Mouse (Mus musculus) gastrocnemius, adult 8-10 months (tissue): ENCODE measurements around the gene Erc2. TPM values are rescaled to one million over a fixed set of nuclear protein-coding genes. Genes with fewer than 3 reads are reported as not detected.

Source experiments
- DNase-seq, 2 experiments: peaks; one replicate each; pipeline ENCODE4 v3.0.0; 2022; ENCODE audit warnings: low spot score in 2 of 2
- total RNA-seq, 4 experiments: library from RNA; stranded (reverse); gene quantifications; 2 replicates each; pipeline ENCODE4 v1.2.4; 2022

The Erc2 gene
- total RNA-seq, 4 experiments from 2014 or later: 0.19 to 0.70 (median 0.36) TPM; not detected in 1

- DNase-seq: no peak
Observed at GRCm38 (mm10) chr14:27775367-27775766, 153.1 kb downstream of the Erc2 start.

- no peak for DNase-seq
Observed at GRCm38 (mm10) chr14:27778503-27778902, 156.3 kb downstream of the Erc2 start.

DNA sequence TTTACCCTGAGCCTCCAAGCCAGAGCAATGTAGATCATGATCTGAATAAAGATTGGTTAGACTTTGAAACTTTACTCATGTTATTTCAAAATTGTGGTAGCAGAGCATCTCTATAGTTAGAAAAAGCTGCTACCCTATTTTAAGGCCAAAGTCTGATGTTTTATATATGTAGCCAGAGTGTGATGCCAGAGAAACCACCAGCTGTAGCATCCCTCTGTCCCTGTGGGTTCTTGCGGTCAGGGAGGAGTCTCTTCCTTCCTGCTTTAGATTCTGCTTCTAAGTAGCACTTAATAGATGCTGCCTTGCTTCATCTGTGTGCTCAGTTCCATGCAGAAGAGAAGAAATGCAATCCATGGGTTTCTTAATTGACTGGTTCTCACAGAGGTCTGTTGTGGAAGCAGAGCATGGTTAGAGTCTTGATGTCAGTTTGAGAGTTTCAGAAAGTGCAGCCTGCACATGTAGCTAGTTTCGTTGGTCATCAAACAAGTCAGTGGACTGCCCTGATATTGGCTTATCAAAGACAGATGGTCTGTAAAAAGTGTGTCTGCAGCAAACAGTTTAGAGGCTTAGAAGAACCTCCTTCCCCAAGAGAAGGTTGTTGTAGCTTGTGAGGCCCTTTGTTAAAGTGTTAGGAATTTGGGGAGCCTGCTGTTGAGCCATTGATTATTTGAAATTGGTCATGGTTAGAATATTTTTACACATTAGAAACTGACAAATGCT is 156.9 kb downstream of the Erc2 start:
- DNase-seq: no peak

DNA sequence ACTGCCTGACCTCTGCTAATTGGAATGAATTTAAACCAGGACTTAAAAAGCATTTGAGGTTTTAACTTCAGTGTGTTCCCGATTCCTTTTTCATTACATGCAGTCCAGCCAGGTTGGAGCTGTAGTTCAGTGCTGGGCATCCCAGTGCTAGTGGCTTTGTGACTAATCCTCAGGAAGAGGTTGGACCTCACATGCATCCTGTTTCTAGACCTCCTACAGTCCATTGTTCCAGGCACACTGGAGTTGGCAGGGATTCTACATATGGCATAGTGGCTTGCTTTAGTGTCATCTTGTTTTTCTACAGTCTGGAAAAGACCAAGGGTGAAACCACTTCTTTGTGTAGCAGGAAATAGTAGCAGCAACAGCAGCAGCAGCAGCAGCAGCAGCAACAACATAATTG is 159.0 kb downstream of the Erc2 start:
- no peak for DNase-seq

DNA sequence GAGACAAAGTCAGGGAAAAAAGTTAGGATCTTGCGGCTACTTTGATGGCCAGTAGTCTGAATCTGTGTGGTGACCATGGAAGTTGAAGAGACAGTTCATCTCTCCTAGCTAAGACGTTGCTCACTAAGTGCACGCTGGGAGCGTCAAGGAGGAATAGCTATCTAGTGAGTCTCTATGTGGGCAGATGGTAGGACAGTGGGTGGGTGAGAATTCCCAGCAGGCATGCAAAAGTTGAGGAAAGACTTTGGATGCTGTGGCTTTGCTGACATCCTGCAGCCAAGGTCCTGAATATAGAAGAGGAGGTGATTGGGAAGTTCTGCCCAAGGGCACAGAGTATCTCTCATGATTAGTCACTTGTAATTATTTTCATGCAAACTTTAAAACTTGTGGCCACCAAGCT is 162.6 kb downstream of the Erc2 start:
- no peak for DNase-seq

GRCm38 (mm10) chr14:27785562-27785961 is 163.3 kb downstream of the Erc2 start:
- DNase-seq: no peak

- DNase-seq: no peak
Observed at GRCm38 (mm10) chr14:27789066-27789898, 167.1 kb downstream of the Erc2 start.

GRCm38 (mm10) chr14:27798184-27798934 is 176.1 kb downstream of the Erc2 start:
- DNase-seq: no peak

DNA sequence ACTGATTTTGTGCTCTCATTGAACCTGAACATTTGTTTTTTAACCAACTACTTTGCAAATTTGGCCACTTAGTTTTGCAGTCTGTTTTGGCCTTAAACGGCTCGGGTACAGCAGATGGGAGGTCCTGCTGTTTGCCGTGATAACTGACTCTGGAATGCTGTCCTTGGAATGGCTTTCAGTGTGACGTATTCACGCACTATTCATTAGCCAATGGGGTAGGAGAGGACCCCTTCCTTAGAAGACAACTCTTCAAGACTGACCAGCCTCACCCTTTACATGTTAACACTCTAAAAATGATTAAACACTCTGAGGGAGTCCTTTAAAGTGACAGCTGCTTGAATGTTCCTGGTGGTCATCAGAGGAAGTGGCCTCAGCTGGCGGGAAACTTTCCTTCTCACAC is 178.5 kb downstream of the Erc2 start:
- DNase-seq: no peak

DNA sequence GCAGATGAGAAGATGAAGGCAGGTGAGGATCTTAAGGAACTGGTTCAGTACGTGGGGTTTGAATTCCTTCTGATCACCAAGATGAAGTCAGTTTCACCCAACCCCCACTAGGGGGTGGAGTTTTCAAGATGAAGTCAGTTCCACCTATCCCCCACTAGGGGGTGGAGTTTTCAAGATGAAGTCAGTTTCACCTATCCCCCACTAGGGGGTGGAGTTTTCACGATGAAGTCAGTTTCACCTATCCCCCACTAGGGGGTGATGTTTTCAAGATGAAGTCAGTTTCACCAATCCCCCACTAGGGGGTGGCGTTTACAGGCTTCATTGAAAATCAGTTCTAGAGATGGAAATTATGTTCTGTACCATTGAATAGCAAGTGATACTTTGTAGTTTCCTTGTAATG is 181.7 kb downstream of the Erc2 start:
- no peak for DNase-seq

GRCm38 (mm10) chr14:27805064-27805463 is 182.8 kb downstream of the Erc2 start:
- no peak for DNase-seq

- peak in 1 of 2 experiments; percentile 4 for DNase-seq
Observed at GRCm38 (mm10) chr14:27808080-27808479, 185.9 kb downstream of the Erc2 start.

DNA sequence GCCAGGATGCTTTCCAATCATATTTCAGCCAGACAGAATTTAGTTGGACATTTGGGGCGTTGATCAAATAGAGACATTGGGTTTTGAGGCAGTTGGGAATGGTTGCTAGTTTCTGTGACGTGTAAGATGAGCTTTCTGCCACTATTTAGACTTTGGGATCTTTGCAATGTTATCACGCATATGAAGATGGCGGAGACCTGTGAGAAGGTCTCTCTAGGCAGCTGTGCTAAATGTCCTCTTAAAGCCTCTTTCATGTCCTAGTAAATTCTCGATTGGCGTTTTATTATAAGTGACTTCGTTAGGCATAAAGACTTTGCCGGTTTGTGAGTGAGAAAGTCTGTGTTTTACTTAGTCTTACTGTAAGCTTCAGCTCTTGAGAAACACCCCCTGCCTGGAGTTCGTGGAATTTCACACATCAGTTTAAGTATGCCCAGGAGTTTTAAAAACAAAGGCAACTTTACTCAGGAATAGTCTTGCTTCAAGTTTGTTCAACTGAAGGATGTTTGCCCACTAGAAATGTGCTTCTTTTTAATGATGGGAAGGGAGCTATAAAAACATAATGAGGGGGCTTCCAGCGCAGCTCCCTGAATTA is 186.4 kb downstream of the Erc2 start:
- no peak for DNase-seq

GRCm38 (mm10) chr14:27810790-27811189 is 188.6 kb downstream of the Erc2 start:
- no peak for DNase-seq

DNA sequence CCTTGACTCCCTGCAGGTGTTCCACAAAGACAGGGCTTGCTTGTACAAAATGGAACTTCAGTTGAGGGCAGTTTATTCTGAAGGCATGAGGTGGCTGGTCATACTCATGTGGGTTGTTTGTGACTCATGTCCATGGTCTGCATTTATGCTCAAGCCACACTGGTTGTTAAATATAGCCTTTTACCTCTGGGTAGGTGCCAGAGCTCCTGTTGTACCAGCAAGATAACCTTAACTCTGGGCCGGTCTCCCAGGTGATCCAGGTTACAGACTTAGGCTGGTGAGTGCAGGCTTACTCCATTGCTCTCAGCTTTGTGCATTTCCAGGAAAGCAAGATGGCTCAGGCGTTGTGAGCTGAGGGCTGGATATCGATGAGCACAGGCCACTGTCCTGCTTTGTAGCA is 189.4 kb downstream of the Erc2 start:
- no peak for DNase-seq

DNA sequence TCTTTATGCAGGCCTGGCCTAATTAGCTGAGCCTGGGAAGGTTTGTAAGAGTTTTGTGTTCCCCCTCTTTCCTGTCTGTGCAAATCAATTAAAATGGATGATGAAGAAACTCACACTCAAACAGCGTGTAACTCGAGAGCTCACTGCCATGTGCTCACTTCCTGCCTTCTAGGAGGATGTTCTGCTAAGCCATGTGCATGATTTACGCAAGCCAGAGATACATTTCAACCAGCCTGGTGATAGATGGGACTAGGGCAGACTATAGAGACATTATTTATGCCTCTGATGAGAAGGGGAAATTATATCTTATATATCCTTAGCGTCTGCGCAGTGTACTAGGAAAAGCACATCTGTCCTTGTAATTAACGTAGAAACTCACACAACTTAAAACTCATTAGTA is 193.5 kb downstream of the Erc2 start:
- DNase-seq: no peak

- DNase-seq: no peak
Observed at GRCm38 (mm10) chr14:27818986-27819385, 196.8 kb downstream of the Erc2 start.

GRCm38 (mm10) chr14:27821801-27822200 is 199.6 kb downstream of the Erc2 start:
- DNase-seq: no peak

DNA sequence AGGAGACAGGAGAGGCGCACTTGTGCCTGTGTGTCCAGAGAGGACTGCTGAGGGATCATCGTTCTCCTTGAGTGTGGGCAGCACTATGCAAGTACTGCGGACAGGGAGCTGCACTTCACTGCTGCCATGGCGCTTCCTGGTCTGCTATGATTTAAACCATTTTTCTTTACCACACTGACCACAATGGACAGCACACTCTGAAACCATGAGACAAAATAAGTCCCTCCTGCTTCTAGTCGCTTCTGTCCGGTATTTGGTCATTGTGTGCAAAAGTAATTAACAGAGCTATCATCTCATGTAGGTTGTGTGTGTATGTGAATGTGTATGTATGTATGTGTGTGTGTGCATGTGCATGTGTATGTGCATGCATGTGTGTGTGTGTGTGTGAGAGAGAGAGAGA is 200.3 kb downstream of the Erc2 start:
- DNase-seq: no peak

DNA sequence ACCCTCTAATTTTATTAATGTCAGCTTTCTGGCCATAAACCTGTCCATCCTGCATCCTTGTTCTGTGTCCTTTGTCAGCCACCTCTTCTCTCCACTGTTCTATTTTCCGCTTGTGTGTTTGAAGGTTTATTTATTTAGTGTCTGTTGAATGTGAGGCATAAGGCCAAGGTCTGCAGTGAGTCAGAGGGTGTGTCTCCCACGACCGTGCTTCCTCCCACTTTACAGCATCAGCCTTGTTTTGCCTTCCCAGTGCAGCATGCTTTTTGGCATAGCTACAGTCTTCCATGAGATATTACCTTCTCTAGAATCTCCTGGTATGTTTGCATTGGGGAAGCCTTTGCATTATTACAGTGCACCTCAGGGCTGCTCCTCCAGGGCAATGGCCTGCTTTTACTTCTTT is 200.8 kb downstream of the Erc2 start:
- DNase-seq: no peak

DNA sequence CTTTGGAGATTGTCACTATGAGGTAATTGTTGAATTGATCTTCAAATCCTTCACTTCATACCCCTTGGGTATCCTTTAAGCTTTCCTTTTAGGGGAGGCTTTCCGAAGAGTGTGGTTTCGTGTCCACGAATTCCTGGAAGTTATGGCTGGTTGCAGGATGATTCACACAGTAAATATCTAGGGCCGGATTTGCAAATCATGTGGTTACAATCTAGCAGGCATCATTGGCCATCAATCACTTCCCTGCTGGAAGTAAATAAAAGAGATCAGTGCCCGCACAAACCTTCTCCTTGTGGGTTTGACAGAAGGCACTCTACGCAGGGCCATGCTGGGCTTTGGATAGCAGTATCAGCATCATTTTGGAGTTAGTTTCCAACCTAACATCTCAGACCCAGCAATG is 201.7 kb downstream of the Erc2 start:
- DNase-seq: no peak

- DNase-seq: no peak
Observed at GRCm38 (mm10) chr14:27826829-27827228, 204.6 kb downstream of the Erc2 start.
